Mouse (Mus musculus) CH12.LX (cell line): ENCODE results near the gene Ank. TPM values are rescaled to one million over a fixed set of nuclear protein-coding genes. Genes with fewer than 3 reads are reported as not detected.

Experiments used
- DNase-seq: peaks from one replicate; pipeline ENCODE4 v3.0.0-alpha.2; 2013; ENCODE audit errors: extremely low read depth
- H3K27ac ChIP-seq: 2 replicates; pipeline ENCODE4 v1.5.1; 2012; ENCODE audit warnings: low read depth, mild to moderate bottlenecking, control low read depth, moderate library complexity; ENCODE audit not compliant: insufficient read depth
- H3K27me3 ChIP-seq: replicated peaks from 2 replicates; pipeline ENCODE3; 2012; ENCODE audit warnings: inconsistent platforms
- H3K36me3 ChIP-seq, 2 experiments: replicated peaks in 1 of 2; 2 replicates each; pipeline versions ENCODE3 to v1.6.1; 2012; ENCODE audit warnings: inconsistent platforms in 1 of 2, low read length in 1 of 2, mild to moderate bottlenecking in 1 of 2, mixed read lengths in 1 of 2, moderate library complexity in 1 of 2; ENCODE audit not compliant: control insufficient read depth in 1 of 2, insufficient read depth in 1 of 2
- H3K4me1 ChIP-seq, 2 experiments: 2 replicates each; pipeline ENCODE4 v1.6.1; 2012; ENCODE audit warnings: inconsistent platforms in 1 of 2, moderate library complexity in 1 of 2; ENCODE audit not compliant: insufficient read depth in 2 of 2, control insufficient read depth in 1 of 2
- H3K4me2 ChIP-seq: 2 replicates; pipeline ENCODE4 v1.6.1; 2012; ENCODE audit warnings: low read depth, mild to moderate bottlenecking, control low read depth; ENCODE audit not compliant: poor library complexity, insufficient read depth, severe bottlenecking
- H3K4me3 ChIP-seq, 3 experiments: fragments of 150-350 bp in 1 of 3; sonication (generic) in 1 of 3; replicated peaks in 1 of 3; 2 replicates each; pipeline versions ENCODE3 to v1.5.1; 2011 to 2012; ENCODE audit warnings: low read depth in 2 of 3, low read length in 2 of 3, mild to moderate bottlenecking in 2 of 3, moderate library complexity in 2 of 3, control low read depth in 1 of 3, improper control_type of control experiment in 1 of 3, inconsistent platforms in 1 of 3, mixed read lengths in 1 of 3; ENCODE audit not compliant: poor library complexity in 1 of 3
- H3K79me2 ChIP-seq: replicated peaks from 2 replicates; pipeline ENCODE4 v1.6.1; 2012; ENCODE audit warnings: mild to moderate bottlenecking, moderate library complexity; ENCODE audit not compliant: control insufficient read depth, poor library complexity, insufficient read depth, severe bottlenecking; ENCODE audit errors: extremely low read depth
- H3K9ac ChIP-seq: 2 replicates; pipeline ENCODE4 v1.6.1; 2012; ENCODE audit warnings: low read depth, mild to moderate bottlenecking, control low read depth, moderate library complexity; ENCODE audit not compliant: insufficient read depth
- H3K9me3 ChIP-seq: replicated peaks from 2 replicates; pipeline ENCODE3; 2012; ENCODE audit warnings: low read length, inconsistent platforms, mixed read lengths
- EP300 ChIP-seq: IDR thresholded peaks from 2 replicates; pipeline ENCODE4 v1.6.1; 2011; ENCODE audit warnings: low read length, improper control_type of control experiment
- IRF4 ChIP-seq: IDR thresholded peaks from 2 replicates; pipeline ENCODE4 v1.6.1; 2014; ENCODE audit warnings: low read depth, mild to moderate bottlenecking, inconsistent platforms, low read length, improper control_type of control experiment
- JUND ChIP-seq: conservative IDR thresholded peaks from 2 replicates; pipeline ENCODE4 v1.6.1; 2011; ENCODE audit warnings: low read depth, low read length, improper control_type of control experiment
- KAT2A ChIP-seq: IDR thresholded peaks from 2 replicates; pipeline ENCODE4 v1.6.1; 2012; ENCODE audit warnings: low read length, improper control_type of control experiment, inconsistent platforms; ENCODE audit not compliant: insufficient replicate concordance
- MAX ChIP-seq: IDR thresholded peaks from 2 replicates; pipeline ENCODE4 v1.6.1; 2011; ENCODE audit warnings: low read length, improper control_type of control experiment
- NELFE ChIP-seq: IDR thresholded peaks from 2 replicates; pipeline ENCODE4 v1.6.1; 2011; ENCODE audit warnings: low read depth, low read length, improper control_type of control experiment
- NRF1 ChIP-seq: IDR thresholded peaks from 2 replicates; pipeline ENCODE4 v1.6.1; 2014; ENCODE audit warnings: low read depth, mild to moderate bottlenecking, inconsistent platforms, low read length, improper control_type of control experiment, moderate library complexity
- SIN3A ChIP-seq: IDR thresholded peaks from 2 replicates; pipeline ENCODE4 v1.6.1; 2012; ENCODE audit warnings: low read length, improper control_type of control experiment, inconsistent platforms
- TBP ChIP-seq: conservative IDR thresholded peaks from 2 replicates; pipeline ENCODE4 v1.6.1; 2011; ENCODE audit warnings: low read depth, low read length, improper control_type of control experiment
- UBTF ChIP-seq: IDR thresholded peaks from 2 replicates; pipeline ENCODE4 v1.6.1; 2012; ENCODE audit warnings: low read depth, mild to moderate bottlenecking, inconsistent platforms, low read length, improper control_type of control experiment, moderate library complexity
- USF1 ChIP-seq: IDR thresholded peaks from 2 replicates; pipeline ENCODE4 v1.6.1; 2014; ENCODE audit warnings: low read depth, mild to moderate bottlenecking, inconsistent platforms, low read length, improper control_type of control experiment
- USF2 ChIP-seq: conservative IDR thresholded peaks from 2 replicates; pipeline ENCODE4 v1.6.1; 2011; ENCODE audit warnings: low read depth, low read length, improper control_type of control experiment
- ZC3H11A ChIP-seq: IDR thresholded peaks from 2 replicates; pipeline ENCODE4 v1.6.1; 2012; ENCODE audit warnings: low read depth, mild to moderate bottlenecking, inconsistent platforms, low read length, improper control_type of control experiment
- ZKSCAN1 ChIP-seq: IDR thresholded peaks from 2 replicates; pipeline ENCODE4 v1.6.1; 2012; ENCODE audit warnings: low read depth, inconsistent platforms, low read length, improper control_type of control experiment, borderline replicate concordance
- ZMIZ1 ChIP-seq: IDR thresholded peaks from 2 replicates; pipeline ENCODE4 v1.6.1; 2012; ENCODE audit warnings: low read depth, mild to moderate bottlenecking, inconsistent platforms, low read length, improper control_type of control experiment
- ZNF384 ChIP-seq: IDR thresholded peaks from 2 replicates; pipeline ENCODE4 v1.6.1; 2012; ENCODE audit warnings: low read depth, low read length, improper control_type of control experiment, inconsistent platforms
- dilution Hi-C: fragments of 300-500 bp; cut with MboI; formaldehyde crosslinking; loops from 2 replicates; pipeline ENCODE4 v1.14.3; 2020; ENCODE audit warnings: low sequenced_read_pairs; ENCODE audit not compliant: extremely low pct_unique_long_range_greater_than_20kb, extremely low pct_ligation_motif_present
- in situ Hi-C: fragments of 300-500 bp; cut with MboI; formaldehyde crosslinking; loops from 3 replicates; pipeline ENCODE4 v1.14.3; 2019; ENCODE audit warnings: low sequenced_read_pairs, low pct_ligation_motif_present, low pct_unique_long_range_greater_than_20kb, mixed read lengths
- polyA plus RNA-seq: library from polyadenylated mRNA; unstranded; fragments of >175 nt; gene quantifications from 2 replicates; pipeline ENCODE4 v1.2.1, GENCODE M21; 2012; ENCODE audit warnings: low read depth; ENCODE audit not compliant: insufficient read length
- total RNA-seq, 2 experiments: library from RNA; depleted of rRNA; stranded (reverse); fragments of 300-350 nt in 1 of 2; fragments of >200 nt in 1 of 2; gene quantifications; 2 replicates each; pipeline ENCODE4 v1.2.3; 2012 to 2014

The Ank gene
- total and polyA plus RNA-seq, 3 experiments: 4.6 to 12.4 (median 8.6) TPM

GRCm38 (mm10) chr15:27619683-27620082, 153.2 kb downstream of the Ank start:
- Histone ChIP-seq H3K9me3 (no peaks in the 10 kb centered on the region), H3K9ac (no peak overlapping the region), H3K79me2 (peaks cover 8% of the 10 kb centered on the region), H3K4me3 (no peak overlapping the region), H3K36me3 (peaks cover 58 to 94% of the 10 kb centered on the region in 2 experiments), H3K4me2 (no peak overlapping the region), H3K4me1 (peaks cover 10 to 58% of the 10 kb centered on the region in 2 experiments), H3K27me3 (no peaks in the 10 kb centered on the region), H3K27ac (no peak overlapping the region)
- DNase-seq: no peak
- in situ Hi-C loops: no loop called here
- no peak for TF ChIP-seq EP300
- no peak for TF ChIP-seq UBTF
- no peak for TF ChIP-seq ZC3H11A
- TF ChIP-seq KAT2A: no peak
- TF ChIP-seq ZKSCAN1: no peak
- no peak for TF ChIP-seq MAX
- no peak for TF ChIP-seq NELFE
- no peak for TF ChIP-seq JUND
- no peak for TF ChIP-seq NRF1
- no peak for TF ChIP-seq TBP
- no peak for TF ChIP-seq IRF4
- dilution Hi-C loops: no loop called here

GRCm38 (mm10) chr15:27620475-27621185, 154.2 kb downstream of the Ank start:
- TF ChIP-seq USF1 (no peak), ZMIZ1 (no peak), IRF4 (no peak), MAX (no peak), ZC3H11A (no peak), USF2 (no peak), SIN3A (no peak), ZNF384 (no peak)
- TF ChIP-seq, all 38 proteins: peak for 0
- Histone ChIP-seq H3K36me3 (peaks cover 52 to 89% of the 10 kb centered on the region in 2 experiments), H3K4me1 (peaks cover 15 to 66% of the 10 kb centered on the region in 2 experiments), H3K27me3 (no peaks in the 10 kb centered on the region), H3K27ac (no peak overlapping the region), H3K79me2 (peaks cover 12% of the 10 kb centered on the region), H3K9me3 (no peaks in the 10 kb centered on the region), H3K4me2 (no peak overlapping the region), H3K9ac (no peak overlapping the region), H3K4me3 (no peak overlapping the region)
- in situ Hi-C loops: no loop called here
- no peak for DNase-seq
- dilution Hi-C loops: no loop called here
